Mouse (Mus musculus) heart, adult 8-10 months (tissue): ENCODE results near the gene Olfr136. TPM values are rescaled to one million over a fixed set of nuclear protein-coding genes. Genes with fewer than 3 reads are reported as not detected.

Experiments used
- DNase-seq: peaks from one replicate; pipeline ENCODE4 v3.0.0; 2022; ENCODE audit warnings: low spot score
- total RNA-seq, 4 experiments: library from RNA; stranded (reverse); gene quantifications; 2 replicates each; pipeline ENCODE4 v1.2.4; 2022

Olfr136 gene
- total RNA-seq = not detected

- DNase-seq = no peak
Observed at GRCm38 (mm10) chr17:38329531-38329930, at the start of gene Olfr136. Olfr136 (plus strand) TSS chr17:38329831.

DNA sequence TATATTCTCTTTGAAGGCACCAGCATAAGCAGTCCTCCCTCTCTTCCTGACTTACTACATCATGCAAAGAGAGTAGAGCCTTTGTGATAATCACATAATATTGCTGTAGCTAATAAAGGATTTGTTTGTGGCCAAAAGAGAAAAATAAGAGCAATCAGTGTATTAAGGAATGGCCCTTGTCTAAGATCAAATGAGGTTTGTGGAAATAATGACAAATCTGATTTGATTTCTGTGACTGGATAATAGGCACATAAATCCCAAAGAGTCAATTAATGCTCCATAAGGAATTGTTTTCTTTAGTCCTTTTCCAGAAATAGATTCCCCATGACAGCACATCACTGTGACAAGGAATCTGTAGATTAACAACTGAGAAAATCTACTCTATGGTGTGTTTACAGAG, 22.2 kb upstream of the Olfr136 start, which contains the start of gene Olfr137:
TSS of gene Olfr137 (minus strand) at position 101 of the 400 bp plus-strand sequence.
- no peak for DNase-seq

Other genes starting within 250 kb of the Olfr136 start
- not detected for gene Olfr131, start 241.1 kb upstream of the Olfr136 start, total RNA-seq
- not detected for gene Olfr132, start 195.3 kb upstream of the Olfr136 start, total RNA-seq
- not detected for gene Olfr133, start 184.6 kb upstream of the Olfr136 start, total RNA-seq
- gene Olfr134, start 158.4 kb upstream of the Olfr136 start, total RNA-seq = not detected
- not detected for gene Olfr135, start 125.5 kb upstream of the Olfr136 start, total RNA-seq
- not detected for gene Olfr138, start 68.8 kb upstream of the Olfr136 start, total RNA-seq
- not detected for gene Olfr137, start 22.3 kb upstream of the Olfr136 start, total RNA-seq
- gene Esp36, start 90.4 kb downstream of the Olfr136 start, total RNA-seq = not detected
- not detected for gene Esp34, start 224.4 kb downstream of the Olfr136 start, total RNA-seq